Mouse (Mus musculus): ENCODE data around the gene Thumpd2. TPM values are rescaled to one million over a fixed set of nuclear protein-coding genes. Genes with fewer than 3 reads are reported as not detected.

The Thumpd2 gene
- polyA plus RNA-seq, 1 experiment from 2014 or later: 12.4 TPM

DNA sequence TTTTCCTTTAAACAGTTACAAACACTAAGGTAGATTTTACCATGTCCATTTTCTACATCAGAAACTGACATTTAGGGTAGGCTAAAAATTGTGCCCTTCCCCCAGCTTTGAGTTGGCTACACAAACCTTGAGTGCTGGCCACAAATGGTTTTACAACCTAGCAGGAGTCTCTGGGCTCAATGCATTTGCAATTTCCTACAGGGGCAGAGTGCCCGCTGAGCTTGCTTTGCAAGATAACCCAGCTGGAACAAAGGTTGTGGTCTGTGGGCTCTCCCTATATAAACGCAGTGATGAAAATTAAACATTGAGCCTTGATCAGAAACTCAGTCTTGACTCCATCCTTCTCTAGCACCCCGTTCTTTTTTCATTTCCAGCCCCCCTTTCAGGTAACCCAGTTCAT, 8.8 kb downstream of the Thumpd2 start:
- peaks cover 24% of the 10 kb centered on the region for H3K36me3 ChIP-seq
- H3K4me2 ChIP-seq (replicated peaks): no peak overlapping the region
- WGBS: 74% methylated on average over 3 of the region's 3 CpGs
- H3K4me3 ChIP-seq (replicated peaks): no peak overlapping the region
- H3K4me1 ChIP-seq: no peaks in the 10 kb centered on the region
- H3K9me3 ChIP-seq (replicated peaks): no peaks in the 10 kb centered on the region
- H3K27me3 ChIP-seq: no peaks in the 10 kb centered on the region
- no peak for ATAC-seq (ENCODE audit: insufficient number of reproducible peaks, low FRiP score, low TSS enrichment, low read depth)
- no peak overlapping the region for H3K27ac ChIP-seq (replicated peaks)
- no peak overlapping the region for H3K9ac ChIP-seq

DNA sequence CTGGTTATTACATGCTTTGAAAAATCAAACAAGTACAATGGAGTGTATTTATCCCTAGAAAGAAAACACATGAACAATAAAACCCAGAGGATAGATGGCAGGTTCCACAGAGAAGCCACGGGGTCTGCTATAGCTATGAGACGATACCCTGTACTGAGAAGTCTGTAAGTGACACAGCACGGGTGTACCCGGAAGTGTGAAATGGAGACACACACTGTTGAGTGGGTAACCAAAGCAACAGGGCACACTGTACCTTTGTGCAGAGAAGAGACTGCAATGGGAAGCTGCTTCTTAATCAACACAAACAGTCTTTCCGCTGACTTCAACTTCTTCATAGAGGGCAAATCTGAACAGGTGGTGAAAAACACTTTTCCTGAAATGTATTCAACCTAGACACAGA, 9.4 kb downstream of the Thumpd2 start:
- no peak overlapping the region for H3K27ac ChIP-seq (replicated peaks)
- no peak overlapping the region for H3K4me2 ChIP-seq (replicated peaks)
- WGBS: 89% methylated on average over 5 of the region's 5 CpGs
- H3K27me3 ChIP-seq: no peaks in the 10 kb centered on the region
- no peaks in the 10 kb centered on the region for H3K4me1 ChIP-seq
- H3K9me3 ChIP-seq (replicated peaks): no peaks in the 10 kb centered on the region
- no peak overlapping the region for H3K9ac ChIP-seq
- ATAC-seq (ENCODE audit: insufficient number of reproducible peaks, low FRiP score, low TSS enrichment, low read depth): no peak
- H3K36me3 ChIP-seq: peaks cover 24% of the 10 kb centered on the region
- no peak overlapping the region for H3K4me3 ChIP-seq (replicated peaks)

DNA sequence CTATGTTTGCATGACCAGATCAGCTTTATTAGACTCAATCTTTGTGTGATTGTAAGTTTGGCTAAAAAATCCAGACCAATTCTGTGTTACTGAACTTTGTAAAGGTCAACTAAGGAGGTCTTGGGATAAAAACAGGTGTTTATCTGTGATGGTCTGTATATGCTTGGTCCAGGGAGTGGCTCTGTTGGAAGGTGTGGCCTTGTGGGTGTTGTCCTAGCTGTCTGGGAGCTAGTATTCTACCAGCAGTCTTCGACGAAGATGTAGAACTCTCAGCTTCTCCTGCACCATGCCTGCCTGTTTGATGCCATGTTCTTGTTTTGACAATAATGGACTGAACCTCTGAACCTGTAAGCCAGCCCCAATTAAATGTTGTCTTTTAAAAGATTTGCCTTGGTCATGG, 11.6 kb downstream of the Thumpd2 start:
- peaks cover 28% of the 10 kb centered on the region for H3K36me3 ChIP-seq
- H3K9me3 ChIP-seq (replicated peaks): no peaks in the 10 kb centered on the region
- ATAC-seq (ENCODE audit: insufficient number of reproducible peaks, low FRiP score, low TSS enrichment, low read depth): no peak
- no peak overlapping the region for H3K4me2 ChIP-seq (replicated peaks)
- H3K4me3 ChIP-seq (replicated peaks): no peak overlapping the region
- no peaks in the 10 kb centered on the region for H3K4me1 ChIP-seq
- no peaks in the 10 kb centered on the region for H3K27me3 ChIP-seq
- no peak overlapping the region for H3K27ac ChIP-seq (replicated peaks)
- H3K9ac ChIP-seq: no peak overlapping the region
- 93% methylated on average over 2 of the region's 2 CpGs for WGBS

GRCm38 (mm10) chr17:81047930-81048564, 16.8 kb downstream of the Thumpd2 start:
- Histone ChIP-seq H3K9me3 (replicated peaks) (no peaks in the 10 kb centered on the region), H3K27ac (replicated peaks) (no peak overlapping the region), H3K4me3 (replicated peaks) (no peak overlapping the region), H3K4me2 (replicated peaks) (no peak overlapping the region), H3K36me3 (peaks cover 26% of the 10 kb centered on the region), H3K27me3 (no peaks in the 10 kb centered on the region), H3K4me1 (no peaks in the 10 kb centered on the region), H3K9ac (no peak overlapping the region)
- no peak for ATAC-seq (ENCODE audit: insufficient number of reproducible peaks, low FRiP score, low TSS enrichment, low read depth)
- WGBS: 57% methylated on average over 7 of the region's 7 CpGs

DNA sequence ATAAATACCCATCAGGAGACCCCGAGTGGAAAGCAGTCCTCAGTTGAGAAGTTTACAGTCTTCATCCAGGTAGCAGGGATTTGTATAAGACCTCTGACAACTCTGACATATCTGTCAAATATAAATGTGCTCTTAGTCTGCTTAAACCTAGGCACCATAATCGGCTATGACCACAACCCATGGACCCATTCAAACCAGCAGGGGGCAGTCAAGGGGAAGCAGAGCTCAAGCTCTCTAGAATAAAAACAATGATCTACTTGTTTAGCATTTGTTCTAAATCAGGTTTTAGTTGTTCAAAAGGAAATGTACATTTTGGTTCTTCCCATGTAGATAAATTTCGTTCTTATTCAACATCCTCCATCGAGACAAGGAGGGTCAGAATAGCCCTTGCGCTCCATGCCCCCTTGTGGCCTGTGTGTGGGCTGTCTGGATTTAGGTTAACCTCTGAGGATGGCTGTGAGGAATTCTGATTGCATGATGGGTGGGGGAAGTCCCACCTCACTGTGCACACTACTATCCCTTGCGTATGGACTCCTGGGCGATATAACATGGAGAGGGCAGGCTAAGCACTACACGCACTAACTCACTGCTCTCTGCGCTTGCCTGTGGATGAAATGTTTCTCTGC, 19.2 kb downstream of the Thumpd2 start:
- Histone ChIP-seq H3K4me2 (replicated peaks) (no peak overlapping the region), H3K4me3 (replicated peaks) (no peak overlapping the region), H3K27ac (replicated peaks) (no peak overlapping the region), H3K36me3 (peaks cover 25% of the 10 kb centered on the region; the same call in 1 of the 2 replicates), H3K4me1 (no peaks in the 10 kb centered on the region), H3K27me3 (no peaks in the 10 kb centered on the region), H3K9me3 (replicated peaks) (no peaks in the 10 kb centered on the region), H3K9ac (no peak overlapping the region)
- ATAC-seq (ENCODE audit: insufficient number of reproducible peaks, low FRiP score, low TSS enrichment, low read depth): no peak
- WGBS: 89% methylated on average over 9 of the region's 9 CpGs

- H3K27me3 ChIP-seq: no peaks in the 10 kb centered on the region
- H3K36me3 ChIP-seq: peaks cover 26% of the 10 kb centered on the region
- no peak overlapping the region for H3K4me2 ChIP-seq (replicated peaks)
- ATAC-seq (ENCODE audit: insufficient number of reproducible peaks, low FRiP score, low TSS enrichment, low read depth): no peak
- no peaks in the 10 kb centered on the region for H3K9me3 ChIP-seq (replicated peaks)
- H3K4me1 ChIP-seq: no peaks in the 10 kb centered on the region
- H3K4me3 ChIP-seq (replicated peaks): no peak overlapping the region
- 95% methylated on average over 6 of the region's 6 CpGs for WGBS
- no peak overlapping the region for H3K9ac ChIP-seq
- H3K27ac ChIP-seq (replicated peaks): no peak overlapping the region
Observed at GRCm38 (mm10) chr17:81045115-81045514, 19.8 kb downstream of the Thumpd2 start.

- Histone ChIP-seq H3K9me3 (replicated peaks) (no peaks in the 10 kb centered on the region), H3K27me3 (no peaks in the 10 kb centered on the region), H3K4me1 (no peaks in the 10 kb centered on the region), H3K4me3 (replicated peaks) (no peak overlapping the region), H3K27ac (replicated peaks) (no peak overlapping the region), H3K36me3 (peaks cover 30% of the 10 kb centered on the region), H3K4me2 (replicated peaks) (no peak overlapping the region), H3K9ac (no peak overlapping the region)
- no peak for ATAC-seq (ENCODE audit: insufficient number of reproducible peaks, low FRiP score, low TSS enrichment, low read depth)
- 79% methylated on average over 3 of the region's 3 CpGs for WGBS
Observed at GRCm38 (mm10) chr17:81044356-81044755, 20.5 kb downstream of the Thumpd2 start.

DNA sequence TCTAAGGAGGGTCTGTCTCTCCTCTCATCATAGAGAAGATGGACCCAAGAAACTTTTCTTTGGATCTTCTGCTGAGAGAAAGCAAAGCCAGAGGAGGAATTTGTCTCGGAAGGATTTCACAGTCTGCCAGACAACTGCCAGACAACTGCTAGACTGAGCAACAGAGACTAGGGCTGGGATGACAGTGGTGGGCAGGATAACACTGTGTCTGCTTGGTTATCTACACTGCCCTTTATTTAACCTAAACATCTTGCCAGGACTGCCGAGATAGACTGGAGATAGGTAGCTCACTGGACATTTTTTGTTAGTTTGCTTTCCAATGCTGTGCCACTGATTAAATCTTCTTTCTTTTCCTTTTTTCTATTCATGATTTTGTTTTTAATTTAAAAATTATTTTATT, 23.2 kb downstream of the Thumpd2 start:
- no peak overlapping the region for H3K27ac ChIP-seq (replicated peaks)
- H3K4me1 ChIP-seq: no peaks in the 10 kb centered on the region
- peaks cover 46% of the 10 kb centered on the region for H3K36me3 ChIP-seq
- no peaks in the 10 kb centered on the region for H3K27me3 ChIP-seq
- 85% methylated on average over 2 of the region's 2 CpGs for whole genome bisulfite sequencing
- H3K4me3 ChIP-seq (replicated peaks): no peak overlapping the region
- H3K9me3 ChIP-seq (replicated peaks): no peaks in the 10 kb centered on the region
- no peak overlapping the region for H3K9ac ChIP-seq
- no peak overlapping the region for H3K4me2 ChIP-seq (replicated peaks)
- no peak for ATAC-seq (ENCODE audit: insufficient number of reproducible peaks, low FRiP score, low TSS enrichment, low read depth)

DNA sequence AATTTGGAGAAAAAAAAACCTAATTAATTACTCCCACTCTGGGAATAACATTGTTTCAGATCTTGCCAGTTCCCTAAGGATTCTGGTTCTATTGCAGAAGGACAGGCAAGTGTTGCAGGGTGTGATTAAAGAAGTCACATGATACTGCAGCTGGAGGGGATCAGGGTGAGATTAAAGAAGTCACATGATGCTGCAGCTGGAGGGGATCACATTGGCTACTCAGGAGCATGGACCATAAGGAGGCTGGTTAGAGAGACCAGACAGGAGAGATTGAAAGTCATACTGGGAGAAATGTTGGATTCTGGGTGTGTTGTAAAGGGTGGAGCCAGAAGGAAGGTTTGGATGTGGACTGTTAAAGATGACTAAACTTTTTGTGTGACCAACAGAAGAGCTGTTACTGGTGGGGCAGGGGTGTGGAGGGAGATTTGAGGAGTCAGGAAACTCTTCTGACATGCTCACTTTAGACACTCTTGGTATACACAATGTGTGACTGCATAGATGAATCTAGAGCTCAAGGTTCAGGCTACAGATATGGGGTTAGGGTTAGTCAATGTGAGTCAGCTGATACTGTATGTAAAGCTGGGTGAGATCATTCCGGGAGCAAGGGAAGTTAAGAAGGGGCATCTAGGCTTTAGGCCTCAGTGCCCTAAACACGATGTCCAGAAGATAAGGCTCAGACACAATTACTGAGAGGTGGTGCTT, 26.0 kb downstream of the Thumpd2 start:
- no peaks in the 10 kb centered on the region for H3K4me1 ChIP-seq
- no peaks in the 10 kb centered on the region for H3K27me3 ChIP-seq
- no peak overlapping the region for H3K27ac ChIP-seq (replicated peaks)
- H3K4me2 ChIP-seq (replicated peaks): no peak overlapping the region
- H3K36me3 ChIP-seq: peaks cover 57% of the 10 kb centered on the region
- no peak overlapping the region for H3K4me3 ChIP-seq (replicated peaks)
- H3K9me3 ChIP-seq (replicated peaks): no peaks in the 10 kb centered on the region
- no peak for ATAC-seq (ENCODE audit: insufficient number of reproducible peaks, low FRiP score, low TSS enrichment, low read depth)
- no peak overlapping the region for H3K9ac ChIP-seq
- 100% methylated on average over 2 of the region's 2 CpGs for WGBS

- Histone ChIP-seq H3K27me3 (no peaks in the 10 kb centered on the region), H3K4me2 (replicated peaks) (no peak overlapping the region), H3K9me3 (replicated peaks) (no peaks in the 10 kb centered on the region), H3K9ac (no peak overlapping the region), H3K36me3 (peaks cover 54% of the 10 kb centered on the region), H3K4me3 (replicated peaks) (no peak overlapping the region), H3K4me1 (no peaks in the 10 kb centered on the region), H3K27ac (replicated peaks) (no peak overlapping the region)
- 80% methylated on average over 5 of the region's 5 CpGs for whole genome bisulfite sequencing
- no peak for ATAC-seq (ENCODE audit: insufficient number of reproducible peaks, low FRiP score, low TSS enrichment, low read depth)
Observed at GRCm38 (mm10) chr17:81035354-81035753, 29.5 kb downstream of the Thumpd2 start.

DNA sequence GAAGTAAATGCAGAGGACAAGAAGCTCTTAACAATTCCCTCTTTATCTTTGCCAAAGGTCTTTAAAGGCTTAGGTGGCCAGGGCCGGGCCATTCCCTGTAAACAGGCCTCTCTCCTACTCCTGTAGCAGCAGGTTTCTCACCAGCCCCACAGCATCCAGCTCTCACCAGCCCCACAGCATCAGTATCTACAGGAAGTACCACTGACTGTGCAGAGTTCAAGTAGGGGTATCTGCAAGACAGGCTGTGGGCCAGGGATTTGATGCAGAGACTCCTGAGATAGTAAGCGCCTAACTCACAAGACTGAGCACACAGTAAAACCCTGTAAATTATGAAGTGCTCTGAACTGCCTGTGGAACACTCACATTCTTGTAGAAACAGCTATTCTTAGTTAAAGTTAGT, 31.9 kb downstream of the Thumpd2 start:
- WGBS: 75% methylated on average over 2 of the region's 2 CpGs
- no peak overlapping the region for H3K9ac ChIP-seq
- no peak overlapping the region for H3K4me3 ChIP-seq (replicated peaks)
- no peaks in the 10 kb centered on the region for H3K27me3 ChIP-seq
- H3K4me1 ChIP-seq: no peaks in the 10 kb centered on the region
- H3K9me3 ChIP-seq (replicated peaks): no peaks in the 10 kb centered on the region
- H3K36me3 ChIP-seq: peaks cover 40% of the 10 kb centered on the region
- no peak overlapping the region for H3K4me2 ChIP-seq (replicated peaks)
- no peak for ATAC-seq (ENCODE audit: insufficient number of reproducible peaks, low FRiP score, low TSS enrichment, low read depth)
- H3K27ac ChIP-seq (replicated peaks): no peak overlapping the region

Data from embryonic facial prominence, embryonic 15.5 days (tissue).